Mouse (Mus musculus) brain, embryonic 18.5 days (tissue): ENCODE data around the gene Hist1h2bm.
A peak's percentile ranks its signal among the peaks of the same experiment; 100 is the strongest.
"Not testable (repeated sequence)": the region's sequence is repeated elsewhere in the genome, so short reads cannot be mapped to it uniquely, and the experiment has no call there.

Source experiments
- DNase-seq: peaks from one replicate; pipeline ENCODE4 v3.0.0-alpha.2; 2012; ENCODE audit warnings: low read depth, low spot score

The Hist1h2bm gene

GRCm38 (mm10) chr13:21727948-21728572, 6.2 kb downstream of the Hist1h2bm start:
- DNase-seq = no peak

- no peak for DNase-seq
Measured at GRCm38 (mm10) chr13:21729544-21729943, 7.7 kb downstream of the Hist1h2bm start.

GRCm38 (mm10) chr13:21733466-21733865, 11.6 kb downstream of the Hist1h2bm start:
- no peak for DNase-seq

- no peak for DNase-seq
Measured at GRCm38 (mm10) chr13:21734010-21734905, 12.4 kb downstream of the Hist1h2bm start.

GRCm38 (mm10) chr13:21734906-21735767, 13.3 kb downstream of the Hist1h2bm start, which contains the start of gene Hist1h4j:
TSS of gene Hist1h4j (plus strand) at chr13:21735064.
- DNase-seq = not testable (repeated sequence)

- DNase-seq = no peak
Measured at GRCm38 (mm10) chr13:21745006-21745405, 23.2 kb downstream of the Hist1h2bm start.

- DNase-seq = no peak
Measured at GRCm38 (mm10) chr13:21749387-21750158, 27.7 kb downstream of the Hist1h2bm start.

GRCm38 (mm10) chr13:21750159-21751017, 28.5 kb downstream of the Hist1h2bm start, which contains the start of gene Hist1h4k:
TSS of gene Hist1h4k (minus strand) at chr13:21750505.
- DNase-seq = peak; percentile 82

GRCm38 (mm10) chr13:21751417-21751816, 29.6 kb downstream of the Hist1h2bm start:
- no peak for DNase-seq

- DNase-seq = no peak
Measured at GRCm38 (mm10) chr13:21751827-21752226, 30.0 kb downstream of the Hist1h2bm start.

- no peak for DNase-seq
Measured at GRCm38 (mm10) chr13:21752356-21752755, 30.5 kb downstream of the Hist1h2bm start.

- no peak for DNase-seq
Measured at GRCm38 (mm10) chr13:21753051-21753523, 31.2 kb downstream of the Hist1h2bm start.

- peak; percentile 92 for DNase-seq
Measured at GRCm38 (mm10) chr13:21753524-21754285, 31.9 kb downstream of the Hist1h2bm start, which contains the start of the genes Hist1h2ak and Hist1h2bn. TSS of gene Hist1h2ak (minus strand) at chr13:21753827. TSS of gene Hist1h2bn (plus strand) at chr13:21754123.

GRCm38 (mm10) chr13:21754294-21755001, 32.6 kb downstream of the Hist1h2bm start:
- not testable (repeated sequence) for DNase-seq

GRCm38 (mm10) chr13:21755707-21756106, 33.9 kb downstream of the Hist1h2bm start:
- no peak for DNase-seq
